Mouse (Mus musculus) lung, embryonic 14.5 days (tissue): ENCODE measurements around the gene Gm45808. TPM values are rescaled to one million over a fixed set of nuclear protein-coding genes. Genes with fewer than 3 reads are reported as not detected.

Source experiments
- ATAC-seq: fragments of 200-750 bp; cut with Nextera tagmentation; 2 replicates; pipeline ENCODE4 v1.8.0; 2017; ENCODE audit warnings: mild to moderate bottlenecking, moderate TSS enrichment, moderate library complexity; ENCODE audit not compliant: insufficient read depth
- DNase-seq: peaks from one replicate; pipeline ENCODE4 v3.0.0-alpha.2; 2015
- H3K27ac ChIP-seq: fragments of 300-500 bp; sonication (generic); 2 replicates; pipeline ENCODE4 v1.5.1; 2014; ENCODE audit warnings: low read depth, mild to moderate bottlenecking, moderate library complexity
- H3K27me3 ChIP-seq: fragments of 300-500 bp; sonication (generic); 2 replicates; pipeline ENCODE4 v1.6.1; 2014; ENCODE audit warnings: low read length, control low read depth; ENCODE audit not compliant: insufficient read depth
- H3K36me3 ChIP-seq: fragments of 300-500 bp; sonication (generic); 2 replicates; pipeline ENCODE4 v1.6.1; 2014; ENCODE audit warnings: control low read depth; ENCODE audit not compliant: insufficient read depth
- H3K4me1 ChIP-seq: fragments of 300-500 bp; sonication (generic); 2 replicates; pipeline ENCODE4 v1.6.1; 2014; ENCODE audit warnings: antibody characterized with exemption, control low read depth; ENCODE audit not compliant: insufficient read depth
- H3K4me2 ChIP-seq: fragments of 300-500 bp; sonication (generic); 2 replicates; pipeline ENCODE4 v1.6.1; 2014; ENCODE audit warnings: mild to moderate bottlenecking
- H3K4me3 ChIP-seq: fragments of 300-500 bp; sonication (generic); 2 replicates; pipeline ENCODE4 v1.5.1; 2014; ENCODE audit warnings: low read depth, low read length
- H3K9ac ChIP-seq: fragments of 300-500 bp; sonication (generic); 2 replicates; pipeline ENCODE4 v1.6.1; 2014
- H3K9me3 ChIP-seq: fragments of 300-500 bp; sonication (generic); 2 replicates; pipeline ENCODE4 v1.6.1; 2016; ENCODE audit warnings: low read depth, low read length, control low read depth
- CTCF ChIP-seq: IDR thresholded peaks from 2 replicates; pipeline ENCODE4 v1.5.1; 2016; ENCODE audit warnings: antibody characterized with exemption, low read depth
- WGBS: fragments of 180-500 bp; shearing (Covaris S2); extraction: QIAGEN DNeasy Blood & Tissue Kit; methylation state at CpG from one replicate; pipeline ENCODE4 v1.1.7; 2014; 5-methylcytosine and 5-hydroxymethylcytosine counted together
- polyA plus RNA-seq: library from polyadenylated mRNA; unstranded; fragments of >200 nt; fragmentation: Nextera tagmentation; extraction: Ambion mirVana; gene quantifications from 2 replicates; pipeline ENCODE4 v1.2.1, GENCODE M21; 2014

Gene Gm45808
- polyA plus RNA-seq, 1 experiment from 2014 or later = not detected

GRCm38 (mm10) chr7:45447325-45447990 is 39.2 kb downstream of the Gm45808 start:
- Histone ChIP-seq H3K4me2 (no peak overlapping the region), H3K4me1 (no peaks in the 10 kb centered on the region), H3K27me3 (no peaks in the 10 kb centered on the region), H3K9me3 (no peaks in the 10 kb centered on the region), H3K9ac (no peak overlapping the region), H3K36me3 (peaks cover 67% of the 10 kb centered on the region), H3K4me3 (no peak overlapping the region), H3K27ac (no peak overlapping the region)
- peak; percentile 39; the same call in 1 of the 2 replicates for TF ChIP-seq CTCF
- 30% methylated on average over 11 of the region's 11 CpGs for WGBS
- ATAC-seq (0 out of 2 replicates have a peak, but pooled peaks have one; percentile 36), DNase-seq (peak; percentile 72)

GRCm38 (mm10) chr7:45446589-45446988 is 40.0 kb downstream of the Gm45808 start:
- Histone ChIP-seq H3K4me1 (no peaks in the 10 kb centered on the region), H3K4me2 (no peak overlapping the region), H3K36me3 (peaks cover 65% of the 10 kb centered on the region), H3K27me3 (no peaks in the 10 kb centered on the region), H3K27ac (no peak overlapping the region), H3K4me3 (no peak overlapping the region), H3K9me3 (no peaks in the 10 kb centered on the region), H3K9ac (no peak overlapping the region)
- DNase-seq (no peak), ATAC-seq (no peak)
- no peak for TF ChIP-seq CTCF

DNA sequence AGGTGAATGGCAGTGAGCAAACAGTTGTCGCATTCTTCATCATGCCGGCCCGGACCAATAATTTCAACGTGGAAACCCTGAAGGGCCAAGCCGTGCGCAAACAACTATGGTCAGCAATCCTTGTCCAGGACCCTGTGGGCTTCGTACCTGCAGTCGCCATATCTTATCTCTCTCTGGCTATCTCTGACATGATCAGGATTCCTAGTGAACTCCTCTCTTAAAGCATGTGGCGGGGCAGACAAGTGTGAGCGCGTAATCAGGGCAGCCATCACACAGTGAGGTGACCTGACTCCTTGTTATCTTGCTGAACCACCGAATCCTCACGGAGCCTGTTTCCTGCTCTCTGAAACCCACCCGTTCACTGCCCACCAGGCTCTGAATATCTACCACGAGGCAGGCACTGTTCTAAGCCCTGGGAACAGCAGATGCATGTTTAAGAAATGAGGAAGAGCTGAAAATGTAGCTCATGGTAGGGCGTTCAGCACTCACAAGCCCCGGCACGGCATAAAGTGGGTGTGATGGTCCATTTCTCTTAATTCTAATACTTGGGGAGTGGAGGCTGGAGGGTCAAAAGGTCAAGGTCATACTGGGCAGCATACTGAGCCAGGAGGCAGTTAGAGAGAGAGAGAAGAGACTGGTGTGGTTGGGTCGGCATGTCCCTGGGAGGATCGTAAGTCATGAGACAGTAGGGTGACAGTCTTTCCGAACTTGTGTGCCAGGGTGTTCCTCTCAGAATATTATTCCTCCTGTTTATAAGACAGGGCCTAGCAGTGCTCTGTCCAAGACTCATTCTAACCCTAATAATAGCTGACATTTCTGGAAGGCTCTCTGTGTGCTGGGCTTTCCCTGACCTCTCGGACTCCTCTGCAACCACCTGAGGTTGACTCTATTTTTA is 42.8 kb downstream of the Gm45808 start:
- Histone ChIP-seq H3K4me1 (no peaks in the 10 kb centered on the region), H3K4me2 (no peak overlapping the region), H3K4me3 (no peak overlapping the region), H3K9ac (no peak overlapping the region; the same call in 1 of the 2 replicates), H3K27ac (no peak overlapping the region), H3K36me3 (peaks cover 68% of the 10 kb centered on the region), H3K9me3 (no peaks in the 10 kb centered on the region), H3K27me3 (no peaks in the 10 kb centered on the region)
- no peak for TF ChIP-seq CTCF
- DNase-seq = no peak
- 71% methylated on average over 22 of the region's 22 CpGs for whole genome bisulfite sequencing
- ATAC-seq = no peak

DNA sequence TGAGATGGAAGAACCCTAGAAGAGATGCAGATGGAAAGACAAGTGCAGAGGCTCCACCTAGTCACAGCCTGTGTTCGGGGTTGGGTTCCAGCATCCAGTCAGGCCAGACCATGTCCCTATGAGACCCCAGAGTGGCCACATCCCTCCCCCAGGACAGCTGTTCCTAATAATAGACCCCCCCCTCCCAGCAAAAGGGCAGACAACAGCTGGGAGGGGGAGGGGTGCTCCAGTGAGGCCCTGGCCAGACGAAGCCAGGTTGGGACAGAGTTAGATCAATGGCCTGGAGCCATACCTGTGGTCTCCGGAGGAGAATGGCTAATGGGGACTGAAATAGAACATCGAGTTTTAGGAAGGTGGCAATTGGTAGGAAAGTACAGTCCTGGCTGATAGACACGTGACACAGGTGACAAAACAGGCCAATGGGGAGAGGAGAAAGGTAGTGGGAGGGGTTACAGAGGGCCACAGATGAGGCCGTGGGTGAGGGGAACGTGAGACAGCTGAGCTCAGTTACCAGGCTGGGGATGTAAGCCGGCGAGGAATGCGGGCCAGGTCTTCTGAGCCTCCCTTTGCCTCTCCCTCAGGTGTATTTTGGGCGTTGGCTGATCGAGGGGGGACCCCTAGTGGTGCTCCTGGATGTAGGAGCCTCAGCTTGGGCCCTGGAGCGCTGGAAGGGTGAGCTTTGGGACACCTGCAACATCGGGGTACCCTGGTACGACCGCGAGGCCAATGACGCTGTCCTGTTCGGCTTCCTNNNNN is 48.9 kb downstream of the Gm45808 start, which contains the start of gene Ruvbl2:
TSS of gene Ruvbl2 (minus strand) at position 576 of the 756 bp plus-strand sequence.
- peak within 1 kb of the TSS; percentile 30; the same call in 1 of the 2 replicates for H3K9ac ChIP-seq
- DNase-seq (peak; percentile 59), ATAC-seq (no peak)
- H3K27ac ChIP-seq = no peak within 1 kb of the TSS
- peak within 1 kb of the TSS; percentile 21; the same call in 1 of the 2 replicates for H3K4me2 ChIP-seq
- peak; percentile 61 for TF ChIP-seq CTCF
- H3K4me3 ChIP-seq = no peak within 1 kb of the TSS; the same call in 1 of the 2 replicates
- no peaks in the 10 kb centered on the region for H3K27me3 ChIP-seq
- H3K4me1 ChIP-seq = peaks cover 18% of the 10 kb centered on the region
- H3K9me3 ChIP-seq = no peaks in the 10 kb centered on the region
- peaks cover 26% of the 10 kb centered on the region; the same call in 1 of the 2 replicates for H3K36me3 ChIP-seq
- WGBS = 19% methylated on average over 19 of the region's 19 CpGs

DNA sequence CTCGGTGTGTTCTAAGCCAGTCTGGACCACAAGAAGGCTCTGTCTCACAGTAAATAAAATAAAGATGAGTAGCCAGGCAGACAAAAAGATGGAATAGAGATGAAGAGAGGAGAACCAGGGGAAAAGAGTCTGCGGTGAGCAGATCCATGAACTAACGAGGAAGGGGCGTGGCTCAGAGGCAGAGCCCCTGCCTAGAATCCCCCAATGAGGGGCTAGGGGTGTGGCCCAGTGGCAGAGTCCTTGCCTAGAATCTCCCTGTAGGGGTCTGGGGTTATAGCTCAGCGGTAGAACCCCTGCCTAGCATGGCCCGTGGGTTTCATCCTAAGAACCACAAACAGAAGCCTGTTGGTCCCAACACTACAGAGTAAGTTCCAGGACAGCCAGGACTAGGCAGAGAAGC is 49.6 kb downstream of the Gm45808 start:
- WGBS = 41% methylated on average over 6 of the region's 6 CpGs
- Histone ChIP-seq H3K27ac (no peak overlapping the region), H3K9me3 (no peaks in the 10 kb centered on the region), H3K4me2 (peak overlapping the region; percentile 21; the same call in 1 of the 2 replicates), H3K4me3 (no peak overlapping the region; the same call in 1 of the 2 replicates), H3K4me1 (peaks cover 19% of the 10 kb centered on the region), H3K36me3 (peaks cover 20% of the 10 kb centered on the region; the same call in 1 of the 2 replicates), H3K9ac (no peak overlapping the region), H3K27me3 (no peaks in the 10 kb centered on the region)
- TF ChIP-seq CTCF = no peak
- DNase-seq (peak; percentile 39), ATAC-seq (no peak)

- 75% methylated on average over 5 of the region's 5 CpGs for WGBS
- no peak for TF ChIP-seq CTCF
- Histone ChIP-seq H3K4me1 (peaks cover 19% of the 10 kb centered on the region), H3K36me3 (peaks cover 23% of the 10 kb centered on the region), H3K4me3 (peak overlapping the region; percentile 87; the same call in 1 of the 2 replicates), H3K4me2 (peak overlapping the region; percentile 98; the same call in 1 of the 2 replicates), H3K9ac (no peak overlapping the region), H3K9me3 (no peaks in the 10 kb centered on the region), H3K27ac (no peak overlapping the region), H3K27me3 (no peaks in the 10 kb centered on the region)
- no peak for DNase-seq
- no peak for ATAC-seq
Measured at GRCm38 (mm10) chr7:45436444-45436843, 50.2 kb downstream of the Gm45808 start.
